Mouse (Mus musculus) liver, embryonic 16.5 days (tissue): ENCODE results near the gene Ppil1. TPM values are rescaled to one million over a fixed set of nuclear protein-coding genes. Genes with fewer than 3 reads are reported as not detected.

ENCODE experiments used
- ATAC-seq: fragments of 200-750 bp; cut with Nextera tagmentation; 2 replicates; pipeline ENCODE4 v1.8.0; 2017; ENCODE audit warnings: low read depth, mild to moderate bottlenecking, moderate number of reproducible peaks, moderate library complexity
- H3K27ac ChIP-seq: fragments of 300-500 bp; sonication (generic); 2 replicates; pipeline ENCODE4 v1.5.1; 2014; ENCODE audit warnings: mild to moderate bottlenecking, low read length
- H3K27me3 ChIP-seq: fragments of 300-500 bp; sonication (generic); 2 replicates; pipeline ENCODE4 v1.6.1; 2014; ENCODE audit warnings: low read depth, low read length, mixed read lengths; ENCODE audit not compliant: control insufficient read depth, insufficient read depth
- H3K36me3 ChIP-seq: fragments of 300-500 bp; sonication (generic); 2 replicates; pipeline ENCODE4 v1.6.1; 2014; ENCODE audit warnings: mild to moderate bottlenecking; ENCODE audit not compliant: control insufficient read depth, insufficient read depth
- H3K4me1 ChIP-seq: fragments of 300-500 bp; sonication (generic); 2 replicates; pipeline ENCODE4 v1.6.1; 2014; ENCODE audit warnings: low read depth, low read length, mixed read lengths; ENCODE audit not compliant: control insufficient read depth
- H3K4me2 ChIP-seq: fragments of 300-500 bp; sonication (generic); 2 replicates; pipeline ENCODE4 v1.6.1; 2014; ENCODE audit warnings: low read depth, low read length, mixed read lengths
- H3K4me3 ChIP-seq: fragments of 300-500 bp; sonication (generic); 2 replicates; pipeline ENCODE4 v1.5.1; 2014; ENCODE audit warnings: low read depth, mild to moderate bottlenecking, low read length
- H3K9ac ChIP-seq: fragments of 300-500 bp; sonication (generic); 2 replicates; pipeline ENCODE4 v1.6.1; 2014; ENCODE audit warnings: low read depth, low read length
- H3K9me3 ChIP-seq: fragments of 300-500 bp; sonication (generic); replicated peaks from 2 replicates; pipeline ENCODE4 v1.6.1; 2016; ENCODE audit warnings: low read length; ENCODE audit not compliant: control insufficient read depth
- WGBS: fragments of 180-500 bp; shearing (Covaris S2); extraction: QIAGEN DNeasy Blood & Tissue Kit; methylation state at CpG from one replicate; pipeline ENCODE4 v1.1.7; 2014; ENCODE audit not compliant: insufficient replicate concordance; 5-methylcytosine and 5-hydroxymethylcytosine counted together
- polyA plus RNA-seq: library from polyadenylated mRNA; unstranded; fragments of >200 nt; fragmentation: Nextera tagmentation; extraction: Ambion mirVana; gene quantifications from 2 replicates; pipeline ENCODE4 v1.2.1, GENCODE M21; 2015

Gene Ppil1
- polyA plus RNA-seq = 70.1 and 76.8 TPM in 2 replicates

DNA sequence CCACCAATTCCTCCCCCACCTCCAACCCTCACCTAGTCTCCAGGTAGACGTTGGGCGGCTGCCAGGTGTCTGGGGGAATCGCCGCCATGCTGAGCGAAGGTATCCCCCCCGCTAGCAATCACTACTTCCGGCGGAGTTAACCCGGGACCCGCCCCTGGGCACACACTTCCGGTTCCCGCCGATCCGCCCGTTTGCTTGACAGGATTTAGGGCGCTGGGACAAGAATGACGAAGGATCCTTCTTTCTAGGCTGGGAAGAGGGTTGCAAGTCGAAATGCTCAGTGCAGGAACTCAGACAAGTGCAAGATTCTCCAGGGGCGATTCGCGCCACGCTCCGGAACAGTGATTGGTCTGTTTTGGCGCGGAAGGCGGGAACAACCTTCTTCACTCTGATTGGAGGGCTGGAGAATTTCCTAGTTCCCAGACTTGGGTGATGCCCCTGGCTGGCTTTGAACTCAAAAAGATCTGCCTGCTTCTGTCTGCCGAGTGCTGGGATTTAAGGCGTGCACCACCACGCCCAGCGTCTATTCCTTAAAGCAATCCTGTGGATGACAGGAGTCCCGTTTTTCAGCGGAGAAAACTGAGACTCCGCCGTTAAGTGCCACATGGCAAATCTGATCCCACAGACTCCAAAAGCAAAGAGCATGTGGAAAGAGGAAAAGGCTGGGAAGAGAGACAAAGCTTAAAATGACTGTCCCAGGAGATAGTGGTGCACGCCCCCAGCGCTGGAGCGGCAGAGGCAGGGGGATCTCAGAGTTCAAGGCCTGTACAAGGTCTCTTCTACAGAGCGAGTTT is at the start of gene Ppil1:
TSS of gene Ppil1 (minus strand) at position 347 of the 794 bp plus-strand sequence.
- Histone ChIP-seq H3K27ac (peak within 1 kb of the TSS; percentile 98), H3K27me3 (no peaks in the 10 kb centered on the region), H3K9me3 (no peaks in the 10 kb centered on the region), H3K9ac (peak within 1 kb of the TSS; percentile 91), H3K4me1 (peaks cover 55% of the 10 kb centered on the region), H3K4me3 (peak within 1 kb of the TSS; percentile 98), H3K36me3 (peaks cover 9% of the 10 kb centered on the region), H3K4me2 (peak within 1 kb of the TSS; percentile 84)
- 6% methylated on average over 38 of the region's 38 CpGs for WGBS
- ATAC-seq = peak; percentile 59

DNA sequence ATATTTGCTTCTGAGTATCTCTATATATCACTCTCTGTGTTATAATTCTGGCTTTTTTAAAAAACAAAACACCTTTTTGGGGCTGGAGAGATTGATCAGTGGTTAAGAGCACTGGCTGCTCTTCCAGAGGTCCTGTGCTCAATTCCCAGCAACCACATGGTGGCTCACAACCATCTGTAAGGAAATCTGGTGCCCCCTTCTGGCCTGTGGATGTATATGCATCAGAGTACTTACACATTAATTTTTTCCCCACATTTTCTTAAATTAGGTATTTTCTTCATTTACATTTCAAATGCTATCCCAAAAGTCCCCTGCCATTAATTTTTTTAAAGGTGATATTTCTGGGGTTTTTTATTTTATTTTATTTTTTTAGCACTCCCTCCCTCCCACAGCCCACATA is 49.3 kb upstream of the Ppil1 start:
- Histone ChIP-seq H3K27ac (no peak overlapping the region), H3K4me3 (no peak overlapping the region), H3K9me3 (no peaks in the 10 kb centered on the region), H3K27me3 (no peaks in the 10 kb centered on the region), H3K36me3 (no peaks in the 10 kb centered on the region), H3K4me1 (no peaks in the 10 kb centered on the region), H3K4me2 (no peak overlapping the region), H3K9ac (no peak overlapping the region)
- ATAC-seq = no peak

DNA sequence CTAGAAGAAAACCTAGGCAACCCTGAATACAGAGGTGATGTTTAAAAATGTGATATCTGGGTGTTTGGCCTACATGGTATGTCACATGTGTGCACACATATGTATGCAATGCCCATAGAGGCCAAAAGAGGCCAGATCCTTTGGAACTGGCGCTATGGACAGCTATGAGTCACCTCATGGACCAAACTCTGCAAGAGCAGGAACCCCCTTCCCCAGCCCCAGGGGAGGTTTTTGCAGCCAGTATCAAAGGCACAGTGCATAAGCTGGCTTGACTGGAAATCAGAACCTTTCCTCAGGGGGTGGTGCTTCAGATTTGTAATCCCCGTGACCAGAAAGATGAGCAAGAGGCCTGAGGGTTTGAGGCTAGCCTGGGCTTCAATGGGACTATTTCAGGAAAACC is 48.1 kb upstream of the Ppil1 start:
- no peaks in the 10 kb centered on the region for H3K4me1 ChIP-seq
- H3K4me3 ChIP-seq = no peak overlapping the region
- H3K27ac ChIP-seq = no peak overlapping the region
- H3K36me3 ChIP-seq = no peaks in the 10 kb centered on the region
- ATAC-seq = no peak
- no peak overlapping the region for H3K4me2 ChIP-seq
- H3K9me3 ChIP-seq = no peaks in the 10 kb centered on the region
- H3K9ac ChIP-seq = no peak overlapping the region
- H3K27me3 ChIP-seq = no peaks in the 10 kb centered on the region
- 80% methylated on average over 2 of the region's 2 CpGs for WGBS

DNA sequence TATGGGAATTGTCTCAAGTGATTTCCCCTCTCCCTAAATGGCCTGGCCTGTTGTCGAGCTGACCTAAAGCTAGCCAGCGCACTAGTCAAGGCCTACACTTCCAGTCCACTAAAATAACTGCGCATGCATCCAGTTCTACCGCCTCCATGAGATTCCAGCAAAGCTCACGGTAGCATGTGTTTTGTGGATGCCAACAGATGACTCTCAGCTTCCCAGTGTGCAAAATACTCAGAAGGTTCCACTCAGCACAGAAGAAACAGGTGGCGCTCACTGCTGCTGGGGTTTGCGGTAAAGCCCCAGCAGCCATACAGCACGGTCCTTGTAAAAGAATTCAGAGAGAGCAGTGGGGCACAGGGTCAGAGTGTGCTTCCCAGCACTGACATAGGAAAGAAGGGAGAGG is 47.6 kb upstream of the Ppil1 start:
- H3K9me3 ChIP-seq = no peaks in the 10 kb centered on the region
- no peak overlapping the region for H3K4me3 ChIP-seq
- H3K27ac ChIP-seq = no peak overlapping the region
- no peak overlapping the region for H3K4me2 ChIP-seq
- H3K9ac ChIP-seq = no peak overlapping the region
- no peaks in the 10 kb centered on the region for H3K36me3 ChIP-seq
- no peaks in the 10 kb centered on the region for H3K27me3 ChIP-seq
- WGBS = 76% methylated on average over 8 of the region's 8 CpGs
- no peak for ATAC-seq
- H3K4me1 ChIP-seq = no peaks in the 10 kb centered on the region

DNA sequence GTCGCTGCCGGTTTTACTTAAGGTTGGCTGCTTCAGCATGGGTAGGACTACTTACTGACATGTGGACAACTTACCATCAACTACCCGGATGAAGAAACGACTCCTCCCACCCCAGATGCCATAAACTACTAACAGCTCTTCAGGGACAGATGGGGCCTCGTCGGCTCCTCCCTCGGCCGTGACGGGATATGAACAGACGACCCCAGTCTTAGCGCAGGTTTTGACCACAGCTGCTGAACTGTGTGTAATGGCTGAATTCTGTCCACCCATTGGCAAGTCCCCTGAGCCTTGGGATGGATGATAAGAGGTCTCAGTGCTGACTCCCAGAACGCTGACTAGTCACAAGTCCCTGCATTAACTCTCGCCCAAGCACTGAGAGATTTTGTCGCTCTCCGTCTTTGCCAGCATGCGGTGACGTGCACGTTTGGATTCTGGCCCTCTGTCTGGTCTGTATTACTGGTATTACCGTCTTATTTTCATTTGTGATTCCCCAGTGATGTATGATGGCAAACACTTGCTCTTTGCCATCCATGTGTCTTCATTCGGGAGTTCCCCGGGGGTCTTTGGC is 46.2 kb upstream of the Ppil1 start:
- WGBS = 71% methylated on average over 21 of the region's 21 CpGs
- H3K27ac ChIP-seq = no peak overlapping the region
- H3K4me1 ChIP-seq = peaks cover 2% of the 10 kb centered on the region
- H3K4me2 ChIP-seq = no peak overlapping the region
- H3K9ac ChIP-seq = no peak overlapping the region
- no peak overlapping the region for H3K4me3 ChIP-seq
- no peak for ATAC-seq
- no peaks in the 10 kb centered on the region for H3K36me3 ChIP-seq
- H3K9me3 ChIP-seq = no peaks in the 10 kb centered on the region
- H3K27me3 ChIP-seq = no peaks in the 10 kb centered on the region

DNA sequence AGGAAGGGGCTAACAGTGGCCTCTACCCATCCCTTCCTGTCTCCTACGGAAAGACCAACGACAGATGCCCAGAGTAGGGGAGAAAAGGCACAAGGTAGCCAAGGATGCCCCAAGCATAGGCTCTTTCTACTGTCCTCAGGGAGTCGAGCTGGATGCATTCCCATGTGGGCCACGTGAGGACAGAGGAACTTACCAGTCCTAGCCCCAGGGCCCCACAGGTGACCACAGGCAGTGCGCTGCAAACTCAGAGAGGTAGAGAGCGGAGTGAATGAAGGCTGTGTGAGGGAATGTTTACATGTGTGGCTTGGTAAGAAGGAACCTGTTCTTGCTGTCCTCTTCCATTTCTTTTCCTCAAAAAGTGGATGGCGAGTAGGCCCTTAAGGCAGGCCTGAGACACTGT is 41.9 kb upstream of the Ppil1 start:
- no peak overlapping the region for H3K27ac ChIP-seq
- 35% methylated on average over 7 of the region's 7 CpGs for WGBS
- peaks cover under 1% of the 10 kb centered on the region for H3K36me3 ChIP-seq
- no peaks in the 10 kb centered on the region for H3K9me3 ChIP-seq
- H3K4me1 ChIP-seq = peaks cover 8% of the 10 kb centered on the region
- no peak overlapping the region for H3K9ac ChIP-seq
- peak overlapping the region; percentile 29; the same call in 1 of the 2 replicates for H3K4me2 ChIP-seq
- no peak for ATAC-seq
- no peak overlapping the region for H3K4me3 ChIP-seq
- no peaks in the 10 kb centered on the region for H3K27me3 ChIP-seq

DNA sequence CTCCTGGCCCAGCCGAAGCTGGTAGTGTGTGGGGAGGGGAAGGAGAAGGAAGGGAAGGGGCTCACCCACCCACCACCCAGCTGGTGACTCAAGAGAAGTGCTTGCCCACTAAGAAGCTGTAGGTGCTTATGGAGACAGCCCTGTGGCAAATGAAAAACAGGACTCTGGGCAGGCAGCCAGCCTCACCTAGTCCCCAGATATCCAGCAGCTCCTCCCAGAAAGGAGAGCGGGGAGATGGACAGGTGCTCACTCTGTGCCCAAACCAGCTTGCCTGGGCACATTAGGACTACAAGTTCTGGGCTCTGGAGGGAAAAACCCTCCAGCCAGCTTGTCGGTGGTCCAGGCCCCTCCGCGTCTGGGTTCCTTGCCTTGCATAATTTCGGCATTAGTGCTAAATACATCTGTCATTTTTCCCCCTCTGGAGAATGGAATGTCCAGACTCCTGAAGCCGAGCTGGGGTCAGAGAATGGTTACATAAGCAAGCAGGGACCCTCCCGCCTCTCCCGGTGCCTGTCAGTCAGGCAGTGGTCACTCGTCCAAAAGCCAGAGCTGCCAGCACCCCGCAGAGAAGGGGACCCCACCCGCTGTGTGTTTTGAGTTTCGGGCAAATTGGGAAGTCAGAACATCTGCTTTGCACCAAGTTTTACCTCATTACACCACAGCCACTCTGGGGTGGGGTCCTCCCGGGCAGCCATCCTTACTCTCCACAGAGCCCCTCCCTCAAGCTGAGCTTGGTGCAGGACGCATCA is 41.2 kb upstream of the Ppil1 start:
- WGBS = 22% methylated on average over 15 of the region's 15 CpGs
- no peaks in the 10 kb centered on the region for H3K27me3 ChIP-seq
- ATAC-seq = no peak
- no peak overlapping the region for H3K9ac ChIP-seq
- H3K9me3 ChIP-seq = no peaks in the 10 kb centered on the region
- no peak overlapping the region for H3K4me3 ChIP-seq
- H3K36me3 ChIP-seq = peaks cover 5% of the 10 kb centered on the region
- H3K4me1 ChIP-seq = peaks cover 8% of the 10 kb centered on the region
- peak overlapping the region; percentile 29; the same call in 1 of the 2 replicates for H3K4me2 ChIP-seq
- H3K27ac ChIP-seq = no peak overlapping the region

DNA sequence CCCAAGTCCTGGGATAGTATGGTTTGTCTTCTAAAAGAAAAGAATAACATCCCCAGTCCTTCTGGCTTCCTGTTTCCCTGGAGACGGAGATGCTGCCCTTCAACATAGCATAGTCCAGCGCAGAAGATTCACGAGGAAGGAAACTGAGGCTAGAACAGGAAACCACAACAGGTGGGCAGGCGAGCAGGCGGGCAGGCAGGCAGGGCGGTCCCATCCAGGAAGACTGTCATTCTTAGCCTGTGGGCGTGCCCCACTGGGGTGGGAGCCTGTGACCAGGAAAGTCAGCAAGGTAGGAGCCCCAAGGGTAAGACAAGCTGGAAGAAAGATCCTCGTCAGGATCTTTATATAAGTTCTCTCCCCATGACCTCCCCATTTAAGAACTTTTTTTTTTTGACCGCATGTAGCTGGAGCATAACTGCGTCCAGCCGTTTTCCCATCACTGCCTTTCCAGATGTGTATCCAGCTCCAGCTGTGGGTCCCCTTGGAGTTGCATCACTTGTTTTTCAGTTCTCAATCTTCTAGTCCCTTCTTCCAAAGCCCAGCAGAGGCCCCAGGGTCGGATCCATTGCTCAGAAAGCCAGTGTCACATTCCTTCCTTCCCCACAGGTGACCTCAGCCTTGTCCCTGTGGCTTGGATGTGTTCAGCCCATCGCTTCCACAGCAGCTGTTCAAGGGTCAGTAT is 40.5 kb upstream of the Ppil1 start:
- peaks cover 11% of the 10 kb centered on the region for H3K36me3 ChIP-seq
- no peak overlapping the region for H3K9ac ChIP-seq
- no peaks in the 10 kb centered on the region for H3K27me3 ChIP-seq
- peaks cover 8% of the 10 kb centered on the region for H3K4me1 ChIP-seq
- H3K27ac ChIP-seq = no peak overlapping the region
- no peak for ATAC-seq
- no peak overlapping the region for H3K4me3 ChIP-seq
- H3K9me3 ChIP-seq = no peaks in the 10 kb centered on the region
- no peak overlapping the region for H3K4me2 ChIP-seq
- WGBS = 19% methylated on average over 13 of the region's 13 CpGs
